12 mouse cellular contexts compared by ENCODE assay signal in the genomic region with DNA sequence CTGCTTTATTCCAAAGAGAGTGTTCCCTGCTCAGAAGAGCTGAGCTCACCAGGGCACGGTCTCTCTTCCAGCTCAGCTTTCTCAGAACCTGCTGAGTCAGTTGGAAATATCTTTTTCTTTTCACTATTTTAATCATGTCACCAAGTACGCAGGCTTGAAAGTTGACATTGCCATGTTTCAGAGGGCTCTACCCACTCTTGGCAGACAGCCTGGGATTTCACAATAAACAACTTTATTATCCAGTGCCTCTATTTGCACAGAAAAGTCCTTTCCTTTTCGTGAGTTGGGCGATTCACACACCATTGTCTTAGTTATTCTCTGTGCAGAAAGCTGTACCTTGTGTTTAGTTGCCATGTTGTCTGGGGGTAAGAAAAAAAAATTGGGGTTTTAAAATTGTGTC. TPM values are rescaled to one million over a fixed set of nuclear protein-coding genes. Genes with fewer than 3 reads are reported as not detected.
DNase-seq lines count a peak whose midpoint lies in the region; ATAC-seq and TF ChIP-seq lines count a peak whose summit lies in the region.
"Had no signal": no experiment of that assay in that cellular context is flagged by ENCODE, and none has a peak within 500 bp of the region (broad histone marks: within the 10 kb centered on the region; RNA-seq: fewer than 3 reads in every experiment).

No protein-coding gene starts in this region.

- 36% methylated on average over 4 of the region's 4 CpGs for WGBS in hindbrain, embryonic 11.5 days
- 15% methylated on average over 4 of the region's 4 CpGs for WGBS in midbrain, embryonic 13.5 days
- 46% methylated on average over 4 of the region's 4 CpGs for WGBS in kidney, embryonic 16.5 days

- peak in 1 of 2 experiments; percentile 28 for DNase-seq in layer of hippocampus, adult 2 months (ENCODE audit: low spot score in 2 of 2)
- DNase-seq in layer of hippocampus, postnatal 36 days: no peak
- DNase-seq in adrenal gland, postnatal 10 days: peak; percentile 57
- peak; percentile 16 for DNase-seq in hindbrain, embryonic 11.5 days (ENCODE audit: low spot score)
- DNase-seq in right cerebral cortex, postnatal 36 days (ENCODE audit: low spot score in 2 of 2): no peak
- DNase-seq in MN1 (ENCODE audit: low spot score): no peak
- DNase-seq: kidney, postnatal 25 days had no signal

- no peak overlapping the region for H3K4me3 ChIP-seq in layer of hippocampus, adult 2 months
- no peak overlapping the region for H3K4me3 ChIP-seq in hindbrain, embryonic 11.5 days (ENCODE audit: low read depth, low read length)
- H3K4me3 ChIP-seq in midbrain, embryonic 13.5 days (replicated peaks): no peak overlapping the region
- no peak overlapping the region for H3K4me3 ChIP-seq in kidney, embryonic 16.5 days (ENCODE audit: low read length)

- no peak for TF ChIP-seq CTCF in layer of hippocampus, adult 2 months (conservative IDR thresholded peaks at IDR 0.05)

- ATAC-seq in hindbrain, embryonic 11.5 days (ENCODE audit: low FRiP score): 0 out of 2 replicates have a peak, but pooled peaks have one; percentile 25
- ATAC-seq in midbrain, embryonic 13.5 days: no peak
- no peak for ATAC-seq in kidney, embryonic 16.5 days (ENCODE audit: low FRiP score, low TSS enrichment)

- H3K9me3 ChIP-seq in hindbrain, embryonic 11.5 days (ENCODE audit: control insufficient read depth, low read length): no peaks in the 10 kb centered on the region
- no peaks in the 10 kb centered on the region for H3K9me3 ChIP-seq in midbrain, embryonic 13.5 days
- no peaks in the 10 kb centered on the region for H3K9me3 ChIP-seq in kidney, embryonic 16.5 days (ENCODE audit: low read length)

- H3K36me3 ChIP-seq in hindbrain, embryonic 11.5 days (ENCODE audit: control insufficient read depth, insufficient read depth, low read length): no peaks in the 10 kb centered on the region
- no peaks in the 10 kb centered on the region for H3K36me3 ChIP-seq in midbrain, embryonic 13.5 days
- no peaks in the 10 kb centered on the region for H3K36me3 ChIP-seq in kidney, embryonic 16.5 days (ENCODE audit: insufficient read depth, low read length)

- peaks cover 2% of the 10 kb centered on the region; the same call in 1 of the 2 replicates for H3K4me1 ChIP-seq in hindbrain, embryonic 11.5 days (replicated peaks; ENCODE audit: control insufficient read depth, insufficient read depth, low read length)
- peaks cover 45% of the 10 kb centered on the region for H3K4me1 ChIP-seq in midbrain, embryonic 13.5 days (replicated peaks)
- H3K4me1 ChIP-seq in kidney, embryonic 16.5 days (ENCODE audit: insufficient read depth, low read length): no peaks in the 10 kb centered on the region

- H3K4me2 ChIP-seq in hindbrain, embryonic 11.5 days (replicated peaks; ENCODE audit: low read depth, low read length): no peak overlapping the region
- no peak overlapping the region for H3K4me2 ChIP-seq in midbrain, embryonic 13.5 days (replicated peaks)
- no peak overlapping the region for H3K4me2 ChIP-seq in kidney, embryonic 16.5 days (replicated peaks; ENCODE audit: low read depth, low read length)
- H3K4me2 ChIP-seq: liver, embryonic 11.5 days had no signal

- H3K27me3 ChIP-seq in hindbrain, embryonic 11.5 days (ENCODE audit: control insufficient read depth, insufficient read depth, low read length): no peaks in the 10 kb centered on the region
- H3K27me3 ChIP-seq in midbrain, embryonic 13.5 days: no peaks in the 10 kb centered on the region
- no peaks in the 10 kb centered on the region for H3K27me3 ChIP-seq in kidney, embryonic 16.5 days (ENCODE audit: insufficient read depth, low read length)

- H3K27ac ChIP-seq in layer of hippocampus, adult 2 months: peak overlapping the region; percentile 77
- peak overlapping the region; percentile 3; the same call in 1 of the 2 replicates for H3K27ac ChIP-seq in hindbrain, embryonic 11.5 days (ENCODE audit: low read depth, low read length)
- H3K27ac ChIP-seq in midbrain, embryonic 13.5 days: 0 out of 2 replicates have a peak overlapping the region, but pooled peaks have one; percentile 44
- no peak overlapping the region for H3K27ac ChIP-seq in kidney, embryonic 16.5 days (ENCODE audit: low read length)

- no peak overlapping the region for H3K9ac ChIP-seq in hindbrain, embryonic 11.5 days (ENCODE audit: low read depth, low read length)
- no peak overlapping the region for H3K9ac ChIP-seq in midbrain, embryonic 13.5 days (replicated peaks)
- H3K9ac ChIP-seq in kidney, embryonic 16.5 days (replicated peaks; ENCODE audit: low read length): no peak overlapping the region

RNA-seq across cellular contexts. Expression of gene Pabpc6, which starts 54.0 kb away (rescaled TPM):
- total RNA-seq in layer of hippocampus, adult 2 months (2021): not detected
- under 1 TPM in 1 of 2 experiments, not detected in 1; 0.10 TPM for total RNA-seq in layer of hippocampus, postnatal 36 days (2021)
- not detected for total RNA-seq in adrenal gland, postnatal 10 days (2021)
- polyA plus RNA-seq in hindbrain, embryonic 11.5 days (2014; fragmentation: Nextera tagmentation; extraction: Ambion mirVana): not detected in 2 replicates
- polyA plus RNA-seq in midbrain, embryonic 13.5 days (2015; fragmentation: Nextera tagmentation; extraction: Ambion mirVana): not detected in 2 replicates
- polyA plus RNA-seq in kidney, embryonic 16.5 days (2015; fragmentation: Nextera tagmentation; extraction: Ambion mirVana): not detected in 2 replicates
- total RNA-seq: heart, postnatal 25 days had no signal
- polyA plus RNA-seq: liver, embryonic 11.5 days; small intestine, adult 2 months had no signal

Comparison
In these comparisons a context has a peak if more than half of its experiments do, and no peak if none do; other contexts are left out.
1. DNase-seq: peak in adrenal gland, postnatal 10 days (single experiment) and hindbrain, embryonic 11.5 days (single experiment); none in layer of hippocampus, postnatal 36 days (0 of 2), right cerebral cortex, postnatal 36 days (0 of 2) and MN1 (single experiment).